Mouse (Mus musculus) midbrain, embryonic 16.5 days (tissue): ENCODE data around the gene Fat3. TPM values are rescaled to one million over a fixed set of nuclear protein-coding genes. Genes with fewer than 3 reads are reported as not detected.

ENCODE experiments used
- ATAC-seq: fragments of 200-750 bp; cut with Nextera tagmentation; 2 replicates; pipeline ENCODE4 v1.8.0; 2017; ENCODE audit warnings: moderate TSS enrichment
- H3K27ac ChIP-seq: fragments of 300-500 bp; sonication (generic); 2 replicates; pipeline ENCODE4 v1.5.1; 2014; ENCODE audit warnings: mild to moderate bottlenecking, low read length, mixed read lengths
- H3K27me3 ChIP-seq: fragments of 300-500 bp; sonication (generic); 2 replicates; pipeline ENCODE4 v1.6.1; 2014; ENCODE audit warnings: low read depth, low read length, mixed read lengths; ENCODE audit not compliant: control insufficient read depth, insufficient read depth
- H3K36me3 ChIP-seq: fragments of 300-500 bp; sonication (generic); 2 replicates; pipeline ENCODE4 v1.6.1; 2014; ENCODE audit warnings: mild to moderate bottlenecking, low read length, moderate library complexity, mixed read lengths; ENCODE audit not compliant: control insufficient read depth, insufficient read depth
- H3K4me1 ChIP-seq: fragments of 300-500 bp; sonication (generic); 2 replicates; pipeline ENCODE4 v1.6.1; 2014; ENCODE audit warnings: mild to moderate bottlenecking, low read length, mixed read lengths; ENCODE audit not compliant: control insufficient read depth, insufficient read depth
- H3K4me2 ChIP-seq: fragments of 300-500 bp; sonication (generic); 2 replicates; pipeline ENCODE4 v1.6.1; 2014; ENCODE audit warnings: mild to moderate bottlenecking, low read length, mixed read lengths
- H3K4me3 ChIP-seq: fragments of 300-500 bp; sonication (generic); 2 replicates; pipeline ENCODE4 v1.5.1; 2014; ENCODE audit warnings: low read depth, mild to moderate bottlenecking, low read length, moderate library complexity, mixed read lengths
- H3K9ac ChIP-seq: fragments of 300-500 bp; sonication (generic); 2 replicates; pipeline ENCODE4 v1.6.1; 2014; ENCODE audit warnings: low read depth, low read length, mixed read lengths
- H3K9me3 ChIP-seq: fragments of 300-500 bp; sonication (generic); replicated peaks from 2 replicates; pipeline ENCODE4 v1.6.1; 2014; ENCODE audit warnings: mild to moderate bottlenecking, low read length, mixed read lengths; ENCODE audit not compliant: control insufficient read depth, poor library complexity, severe bottlenecking
- WGBS: fragments of 180-500 bp; shearing (Covaris S2); extraction: QIAGEN DNeasy Blood & Tissue Kit; methylation state at CpG from one replicate; pipeline ENCODE4 v1.1.7; 2014; 5-methylcytosine and 5-hydroxymethylcytosine counted together
- polyA plus RNA-seq: library from polyadenylated mRNA; unstranded; fragments of >200 nt; fragmentation: Nextera tagmentation; extraction: Ambion mirVana; gene quantifications from 2 replicates; pipeline ENCODE4 v1.2.1, GENCODE M21; 2015

Fat3 gene
- polyA plus RNA-seq, 1 experiment from 2014 or later: 13.4 TPM

DNA sequence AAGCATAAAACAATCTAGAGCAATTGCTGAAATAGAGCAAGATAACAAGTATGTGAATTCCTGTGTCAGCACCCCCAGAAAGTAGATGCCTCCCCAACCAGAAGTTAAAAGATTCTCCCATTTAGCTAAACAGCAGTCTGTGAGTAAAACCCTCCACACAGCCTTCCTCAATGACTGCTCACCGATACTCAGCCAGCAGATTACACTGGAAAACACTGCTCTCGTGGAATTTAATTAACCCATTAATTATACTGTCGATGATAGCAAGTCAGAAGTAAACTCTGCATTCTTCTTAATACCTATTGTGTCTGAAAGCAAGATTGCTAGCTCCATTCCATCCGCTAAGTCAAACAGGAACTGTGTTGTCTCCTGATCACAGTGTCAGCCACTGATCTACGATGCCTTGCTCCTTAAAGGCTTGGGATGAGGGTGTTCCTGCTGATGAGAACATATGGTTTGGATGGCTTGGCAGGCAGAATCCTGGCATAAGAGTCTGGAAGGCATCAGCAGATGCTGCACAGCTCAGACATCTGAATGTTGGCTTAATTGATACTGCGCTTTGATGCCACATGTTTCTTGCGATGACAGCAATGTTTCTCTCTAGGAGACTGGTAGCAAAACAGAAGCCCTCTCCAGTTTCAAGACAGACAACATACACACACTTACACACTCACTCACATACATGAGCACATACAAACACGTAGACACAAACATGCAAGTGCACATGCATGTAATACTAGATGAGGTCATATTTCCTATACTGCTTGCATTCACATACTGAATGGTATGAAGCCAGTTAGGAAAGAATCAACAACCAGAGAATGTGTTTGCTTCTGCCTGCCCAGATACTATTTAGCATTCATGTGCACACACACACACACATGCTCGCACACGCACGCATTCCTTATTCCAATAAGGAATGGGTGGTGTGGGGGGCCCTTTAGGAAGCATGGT is 155.9 kb downstream of the Fat3 start:
- peak; percentile 43; the same call in 1 of the 2 replicates for ATAC-seq
- no peak overlapping the region for H3K9ac ChIP-seq
- peaks cover 21% of the 10 kb centered on the region for H3K4me1 ChIP-seq
- no peak overlapping the region for H3K4me3 ChIP-seq
- no peak overlapping the region for H3K4me2 ChIP-seq
- H3K36me3 ChIP-seq: no peaks in the 10 kb centered on the region
- no peak overlapping the region for H3K27ac ChIP-seq
- no peaks in the 10 kb centered on the region for H3K9me3 ChIP-seq
- H3K27me3 ChIP-seq: no peaks in the 10 kb centered on the region
- 63% methylated on average over 11 of the region's 11 CpGs for WGBS

DNA sequence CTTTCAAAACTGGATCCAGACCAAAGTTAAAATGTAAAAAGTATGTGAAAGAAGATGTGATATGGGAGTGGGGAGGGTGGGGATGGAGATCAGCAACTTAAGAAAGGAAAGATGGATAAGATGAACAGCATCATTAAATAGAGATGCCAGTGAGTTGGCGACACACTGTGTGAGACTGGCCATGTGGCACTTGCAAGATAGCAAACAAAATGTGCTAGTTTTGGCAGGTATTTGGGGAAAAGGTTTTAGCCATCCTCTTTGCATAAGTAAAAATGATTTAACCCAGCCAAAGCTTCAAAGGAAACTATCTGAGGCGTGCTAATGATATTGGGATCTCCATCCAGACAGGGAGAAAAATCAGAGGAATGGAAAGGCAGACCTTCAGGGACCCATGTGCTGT is 157.9 kb downstream of the Fat3 start:
- peaks cover 21% of the 10 kb centered on the region for H3K4me1 ChIP-seq
- H3K4me3 ChIP-seq: no peak overlapping the region
- H3K27me3 ChIP-seq: no peaks in the 10 kb centered on the region
- no peak overlapping the region for H3K9ac ChIP-seq
- H3K4me2 ChIP-seq: no peak overlapping the region
- 62% methylated on average over 2 of the region's 2 CpGs for WGBS
- H3K27ac ChIP-seq: no peak overlapping the region
- H3K9me3 ChIP-seq: no peaks in the 10 kb centered on the region
- no peaks in the 10 kb centered on the region for H3K36me3 ChIP-seq
- ATAC-seq: no peak

DNA sequence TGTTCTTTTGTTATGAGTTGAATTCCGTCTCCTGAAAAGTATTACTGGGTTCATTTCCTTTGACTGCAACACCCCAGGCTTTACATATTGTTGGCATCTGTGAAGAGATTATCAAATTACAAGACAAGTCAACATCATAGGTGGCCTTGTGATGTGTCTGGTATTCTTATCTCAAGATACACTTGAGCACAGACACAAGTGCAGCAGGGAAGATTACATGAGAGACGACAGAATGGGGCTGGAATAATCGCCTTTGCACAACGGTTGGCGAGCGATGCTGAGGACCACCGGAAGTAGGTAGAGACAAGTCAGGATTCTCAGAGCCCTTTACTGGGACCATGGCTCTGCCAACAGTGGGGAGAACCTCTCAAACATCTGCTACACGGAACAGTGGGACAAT is 158.5 kb downstream of the Fat3 start:
- 55% methylated on average over 8 of the region's 8 CpGs for WGBS
- no peaks in the 10 kb centered on the region for H3K9me3 ChIP-seq
- no peak overlapping the region for H3K27ac ChIP-seq
- H3K4me3 ChIP-seq: no peak overlapping the region
- H3K4me1 ChIP-seq: peaks cover 21% of the 10 kb centered on the region
- H3K4me2 ChIP-seq: no peak overlapping the region
- no peak for ATAC-seq
- H3K9ac ChIP-seq: no peak overlapping the region
- no peaks in the 10 kb centered on the region for H3K27me3 ChIP-seq
- no peaks in the 10 kb centered on the region for H3K36me3 ChIP-seq

DNA sequence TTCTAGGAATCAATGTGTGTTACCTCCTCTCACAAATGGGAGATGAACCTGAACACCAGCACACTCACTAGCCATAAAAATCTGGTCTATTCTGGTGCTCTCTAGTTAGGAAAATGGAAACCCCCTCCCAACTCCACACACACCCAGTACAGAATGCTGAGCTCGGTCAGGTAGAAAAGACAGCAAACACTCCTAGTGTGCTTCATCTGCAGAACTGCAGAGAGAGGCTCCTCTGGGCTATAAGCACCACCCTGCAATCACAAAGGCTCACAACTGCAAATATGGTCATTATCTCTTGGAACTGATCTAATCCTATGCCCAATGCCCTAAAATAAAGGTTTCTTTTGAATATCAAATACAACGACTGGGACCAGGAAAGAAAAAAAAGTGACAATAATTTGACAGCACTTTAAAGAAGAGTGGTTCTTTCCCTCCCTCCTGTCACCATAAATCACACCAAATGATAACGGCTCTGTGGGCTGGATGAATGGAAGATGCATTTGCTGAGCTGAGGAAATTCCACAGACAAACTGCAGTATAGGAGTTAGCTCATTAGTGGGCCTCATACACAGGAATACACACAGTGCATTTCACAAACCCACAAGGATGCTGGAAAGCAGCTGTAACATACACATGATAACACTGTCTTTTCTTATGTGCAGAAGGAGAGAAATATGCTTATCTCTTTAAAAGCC is 170.6 kb downstream of the Fat3 start:
- H3K9me3 ChIP-seq: no peaks in the 10 kb centered on the region
- H3K4me2 ChIP-seq: no peak overlapping the region
- WGBS: 32% methylated on average over 3 of the region's 3 CpGs
- no peak overlapping the region for H3K9ac ChIP-seq
- H3K36me3 ChIP-seq: no peaks in the 10 kb centered on the region
- ATAC-seq: peak; percentile 75
- H3K4me3 ChIP-seq: no peak overlapping the region
- peaks cover 14% of the 10 kb centered on the region for H3K4me1 ChIP-seq
- no peaks in the 10 kb centered on the region for H3K27me3 ChIP-seq
- H3K27ac ChIP-seq: no peak overlapping the region

DNA sequence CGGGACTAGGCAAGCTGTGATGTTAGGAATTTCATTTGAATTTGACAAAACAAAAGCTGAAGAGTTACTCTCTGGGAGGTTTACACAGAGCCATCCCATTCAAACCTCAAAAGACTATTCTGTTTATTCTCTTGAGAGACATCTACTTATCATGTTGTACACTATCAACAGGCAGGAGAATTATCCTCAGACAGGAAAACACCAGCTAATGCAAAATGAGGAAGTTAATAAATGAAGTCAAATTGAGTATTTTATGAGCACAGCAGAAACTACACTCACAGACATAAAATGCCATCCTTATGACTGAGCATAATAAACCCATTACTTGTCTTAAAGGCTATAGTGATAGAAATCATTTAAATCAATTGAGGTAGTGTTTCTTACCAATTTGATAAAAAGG is 182.1 kb downstream of the Fat3 start:
- H3K4me2 ChIP-seq: no peak overlapping the region
- no peak overlapping the region for H3K4me3 ChIP-seq
- H3K27ac ChIP-seq: no peak overlapping the region
- 61% methylated on average over 1 of the region's 1 CpGs for WGBS
- H3K9ac ChIP-seq: no peak overlapping the region
- 0 out of 2 replicates have a peak, but pooled peaks cover 3% of the 10 kb centered on the region for H3K4me1 ChIP-seq
- H3K27me3 ChIP-seq: no peaks in the 10 kb centered on the region
- no peaks in the 10 kb centered on the region for H3K9me3 ChIP-seq
- no peak for ATAC-seq
- no peaks in the 10 kb centered on the region for H3K36me3 ChIP-seq

DNA sequence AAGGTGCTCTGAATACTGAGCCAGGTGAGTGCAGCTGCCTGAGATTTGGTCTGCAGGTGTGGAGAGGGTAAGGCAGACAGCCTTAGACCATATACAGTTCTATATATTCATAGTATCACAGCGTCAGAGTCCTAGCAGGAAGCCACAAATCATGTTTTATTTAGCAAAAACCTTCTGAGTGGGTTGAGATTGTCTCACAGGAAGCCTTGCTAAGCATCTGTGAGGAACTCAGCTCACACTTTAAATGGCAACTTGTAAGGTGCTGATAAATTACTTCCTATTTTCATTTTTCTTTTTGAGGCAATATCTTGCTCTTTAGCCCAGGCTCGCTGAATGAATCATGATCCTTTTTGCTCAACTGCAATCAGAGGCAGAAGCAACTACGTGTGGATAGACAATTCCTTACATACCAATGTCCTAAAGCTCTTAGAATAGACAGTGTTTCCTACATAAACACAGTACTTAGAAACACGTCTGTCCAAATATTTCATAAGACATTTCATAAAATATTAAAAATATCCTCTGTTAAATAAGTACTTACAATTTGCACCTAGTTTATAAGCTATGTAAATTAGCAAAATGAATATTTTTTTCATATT is 188.4 kb downstream of the Fat3 start:
- Histone ChIP-seq H3K9ac (no peak overlapping the region), H3K4me3 (no peak overlapping the region), H3K9me3 (no peaks in the 10 kb centered on the region), H3K4me1 (peaks cover 17% of the 10 kb centered on the region), H3K36me3 (no peaks in the 10 kb centered on the region), H3K27ac (no peak overlapping the region), H3K27me3 (no peaks in the 10 kb centered on the region), H3K4me2 (no peak overlapping the region)
- ATAC-seq: no peak
- 72% methylated on average over 4 of the region's 4 CpGs for WGBS

DNA sequence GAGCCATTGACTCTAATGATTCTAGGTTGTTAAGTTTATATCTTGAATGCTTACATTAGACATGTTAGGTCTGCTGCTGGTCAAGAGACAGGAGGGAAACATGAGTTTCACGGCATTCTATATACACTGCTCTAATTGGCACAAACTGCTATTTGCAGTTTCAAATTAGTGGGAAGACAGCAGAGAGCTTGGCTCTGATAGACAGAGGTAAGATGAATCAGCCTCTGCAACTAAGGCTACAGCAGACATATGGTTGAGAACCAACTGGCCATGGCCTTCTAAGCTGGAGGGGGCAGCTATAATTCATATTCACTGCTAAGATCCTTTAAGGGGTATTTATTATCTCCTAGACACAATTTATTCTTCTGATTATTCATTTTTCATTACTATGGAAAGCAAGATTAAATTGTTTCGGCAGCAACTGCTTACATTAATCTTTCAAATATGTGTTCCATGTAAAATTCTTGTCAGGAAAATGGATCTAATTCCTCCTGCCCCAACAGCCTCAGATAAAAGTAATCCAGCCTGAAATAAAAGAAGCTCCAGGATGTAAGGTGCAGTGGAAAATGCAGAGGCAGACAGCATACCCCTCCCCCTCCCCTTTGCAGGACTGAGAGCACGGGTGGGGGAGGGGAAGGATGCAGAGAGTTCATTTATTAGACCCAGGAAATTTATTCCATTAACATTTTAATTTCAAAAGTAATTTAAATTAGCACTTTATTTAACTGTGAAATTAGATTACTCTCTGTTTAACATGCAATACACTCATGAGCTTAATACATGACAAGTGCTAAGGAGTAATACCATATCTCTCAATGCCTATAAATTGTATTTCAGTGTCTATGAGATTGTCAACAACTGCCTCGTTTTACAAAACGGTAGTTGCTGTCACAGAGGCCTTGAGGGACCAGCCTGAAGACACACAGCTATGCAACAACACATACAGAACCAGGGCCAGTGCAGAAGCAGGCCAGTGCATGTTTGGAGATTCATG is 189.9 kb downstream of the Fat3 start:
- Histone ChIP-seq H3K27ac (peak overlapping the region; percentile 47), H3K9me3 (no peaks in the 10 kb centered on the region), H3K4me3 (no peak overlapping the region), H3K9ac (no peak overlapping the region), H3K4me1 (peaks cover 18% of the 10 kb centered on the region), H3K4me2 (no peak overlapping the region), H3K27me3 (no peaks in the 10 kb centered on the region), H3K36me3 (no peaks in the 10 kb centered on the region)
- 39% methylated on average over 5 of the region's 5 CpGs for WGBS
- ATAC-seq: peak; percentile 62; the same call in 1 of the 2 replicates

DNA sequence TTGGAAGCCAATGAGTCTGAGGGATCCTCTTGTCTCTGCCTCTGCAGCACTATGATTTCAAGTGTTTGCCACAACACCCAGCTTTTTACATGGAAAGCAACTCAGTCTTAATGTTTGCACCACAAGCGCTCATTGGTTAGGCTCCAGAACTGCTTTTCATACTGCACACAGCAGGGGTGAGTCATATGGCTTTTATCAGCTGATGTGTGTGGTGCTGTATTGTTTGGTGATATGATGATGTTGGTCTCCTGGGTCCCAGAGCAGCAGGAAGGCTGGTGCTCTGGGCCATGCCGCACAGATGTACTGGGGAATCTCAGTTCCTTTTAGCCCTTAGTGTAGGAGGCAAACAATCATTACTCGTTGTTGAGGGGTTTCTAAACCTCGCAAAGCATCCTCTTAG is 190.8 kb downstream of the Fat3 start:
- no peak overlapping the region for H3K9ac ChIP-seq
- H3K27ac ChIP-seq: peak overlapping the region; percentile 47
- no peaks in the 10 kb centered on the region for H3K36me3 ChIP-seq
- WGBS: 68% methylated on average over 4 of the region's 4 CpGs
- no peak overlapping the region for H3K4me2 ChIP-seq
- ATAC-seq: no peak
- no peaks in the 10 kb centered on the region for H3K27me3 ChIP-seq
- no peaks in the 10 kb centered on the region for H3K9me3 ChIP-seq
- no peak overlapping the region for H3K4me3 ChIP-seq
- peaks cover 21% of the 10 kb centered on the region for H3K4me1 ChIP-seq
